Mouse (Mus musculus) heart, embryonic 15.5 days (tissue): ENCODE data around the gene Stk24. TPM values are rescaled to one million over a fixed set of nuclear protein-coding genes. Genes with fewer than 3 reads are reported as not detected.

Experiments
- ATAC-seq: fragments of 200-750 bp; cut with Nextera tagmentation; replicated peaks from 2 replicates; pipeline ENCODE4 v1.8.0; 2017; ENCODE audit warnings: low read depth, moderate TSS enrichment; ENCODE audit not compliant: insufficient number of reproducible peaks, insufficient read depth, low FRiP score
- H3K27ac ChIP-seq: fragments of 300-500 bp; sonication (generic); 2 replicates; pipeline ENCODE4 v1.5.1; 2015; ENCODE audit warnings: mild to moderate bottlenecking, inconsistent platforms
- H3K27me3 ChIP-seq: fragments of 300-500 bp; sonication (generic); 2 replicates; pipeline ENCODE4 v1.6.1; 2015; ENCODE audit warnings: inconsistent platforms
- H3K36me3 ChIP-seq: fragments of 300-500 bp; sonication (generic); 2 replicates; pipeline ENCODE4 v1.6.1; 2015; ENCODE audit warnings: mild to moderate bottlenecking, inconsistent platforms
- H3K4me1 ChIP-seq: fragments of 300-500 bp; sonication (generic); replicated peaks from 2 replicates; pipeline ENCODE4 v1.6.1; 2015; ENCODE audit warnings: inconsistent platforms
- H3K4me2 ChIP-seq: fragments of 300-500 bp; sonication (generic); 2 replicates; pipeline ENCODE4 v1.6.1; 2015; ENCODE audit warnings: inconsistent platforms, mild to moderate bottlenecking, moderate library complexity
- H3K4me3 ChIP-seq: fragments of 300-500 bp; sonication (generic); 2 replicates; pipeline ENCODE4 v1.5.1; 2015; ENCODE audit warnings: mild to moderate bottlenecking, inconsistent platforms
- H3K9ac ChIP-seq: fragments of 300-500 bp; sonication (generic); 2 replicates; pipeline ENCODE4 v1.6.1; 2015; ENCODE audit warnings: mild to moderate bottlenecking, inconsistent platforms
- H3K9me3 ChIP-seq: fragments of 300-500 bp; sonication (generic); replicated peaks from 2 replicates; pipeline ENCODE4 v1.6.1; 2016; ENCODE audit warnings: inconsistent platforms
- WGBS: fragments of 180-500 bp; shearing (Covaris S2); methylation state at CpG from one replicate; pipeline ENCODE4 v1.1.7; 2015; ENCODE audit warnings: mixed read lengths; 5-methylcytosine and 5-hydroxymethylcytosine counted together
- polyA plus RNA-seq: library from polyadenylated mRNA; unstranded; fragments of >200 nt; fragmentation: Nextera tagmentation; extraction: Ambion mirVana; gene quantifications from 2 replicates; pipeline ENCODE4 v1.2.1, GENCODE M21; 2015

Gene Stk24
- polyA plus RNA-seq, 1 experiment from 2014 or later, result 34.5 TPM

- Histone ChIP-seq H3K4me3 (no peak overlapping the region), H3K4me2 (no peak overlapping the region), H3K27me3 (no peaks in the 10 kb centered on the region), H3K4me1 (peaks cover 21% of the 10 kb centered on the region), H3K9me3 (no peaks in the 10 kb centered on the region), H3K9ac (no peak overlapping the region), H3K36me3 (0 out of 2 replicates have a peak, but pooled peaks cover 9% of the 10 kb centered on the region), H3K27ac (no peak overlapping the region)
- WGBS, result 49% methylated on average over 7 of the region's 7 CpGs
- 0 out of 2 replicates have a peak, but pooled peaks have one; percentile 32 for ATAC-seq
Measured at GRCm38 (mm10) chr14:121259789-121260188, 120.0 kb downstream of the Stk24 start.

DNA sequence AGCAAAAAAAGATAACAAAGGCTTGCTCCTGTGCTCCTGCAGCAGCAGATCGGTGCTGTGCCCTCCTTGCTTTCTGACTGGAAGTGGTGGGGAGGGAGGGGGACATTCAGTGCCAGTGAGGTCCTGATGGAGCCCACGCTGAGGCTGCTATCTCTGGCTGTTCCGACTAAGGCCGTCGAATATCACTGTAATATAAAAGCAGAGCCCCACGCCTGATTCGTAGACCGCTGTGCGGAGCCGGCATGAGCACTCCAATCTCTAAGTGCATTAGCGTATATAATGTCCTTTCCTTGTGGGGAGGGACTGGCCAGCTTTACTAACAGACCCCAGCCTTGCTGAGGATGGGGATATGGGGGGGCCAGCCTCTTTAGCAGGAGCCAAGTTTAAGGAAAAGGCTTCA lies 120.5 kb downstream of the Stk24 start:
- Histone ChIP-seq H3K9ac (no peak overlapping the region), H3K36me3 (0 out of 2 replicates have a peak, but pooled peaks cover 9% of the 10 kb centered on the region), H3K4me1 (peaks cover 16% of the 10 kb centered on the region), H3K4me2 (no peak overlapping the region), H3K27ac (no peak overlapping the region), H3K27me3 (no peaks in the 10 kb centered on the region), H3K9me3 (no peaks in the 10 kb centered on the region), H3K4me3 (no peak overlapping the region)
- WGBS, result 72% methylated on average over 11 of the region's 11 CpGs
- no peak for ATAC-seq

DNA sequence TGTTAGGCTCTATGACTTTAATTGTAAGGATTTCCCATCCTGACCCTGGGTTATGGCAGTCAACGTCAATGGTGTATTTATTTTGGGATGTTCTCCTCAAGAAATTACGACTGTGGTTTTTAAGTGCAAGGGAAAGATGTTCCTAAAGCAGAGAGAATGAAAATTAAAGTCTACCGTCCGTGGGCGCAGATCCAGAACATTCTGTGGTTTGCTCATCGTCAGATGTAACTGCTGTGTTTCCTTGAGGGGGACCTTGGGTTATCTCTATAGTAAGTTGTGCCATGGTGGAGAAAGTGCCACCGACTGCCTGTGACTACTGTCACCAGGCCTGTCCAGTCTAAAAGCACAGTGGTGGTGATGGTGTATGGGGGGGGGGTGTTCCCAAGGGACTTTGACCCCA lies 122.9 kb downstream of the Stk24 start:
- H3K27me3 ChIP-seq, result no peaks in the 10 kb centered on the region
- no peaks in the 10 kb centered on the region for H3K9me3 ChIP-seq
- 85% methylated on average over 7 of the region's 7 CpGs for WGBS
- H3K4me2 ChIP-seq, result no peak overlapping the region
- H3K9ac ChIP-seq, result no peak overlapping the region
- peaks cover 2% of the 10 kb centered on the region; the same call in 1 of the 2 replicates for H3K4me1 ChIP-seq
- H3K36me3 ChIP-seq, result 0 out of 2 replicates have a peak, but pooled peaks cover 9% of the 10 kb centered on the region
- ATAC-seq, result no peak
- H3K4me3 ChIP-seq, result no peak overlapping the region
- no peak overlapping the region for H3K27ac ChIP-seq

DNA sequence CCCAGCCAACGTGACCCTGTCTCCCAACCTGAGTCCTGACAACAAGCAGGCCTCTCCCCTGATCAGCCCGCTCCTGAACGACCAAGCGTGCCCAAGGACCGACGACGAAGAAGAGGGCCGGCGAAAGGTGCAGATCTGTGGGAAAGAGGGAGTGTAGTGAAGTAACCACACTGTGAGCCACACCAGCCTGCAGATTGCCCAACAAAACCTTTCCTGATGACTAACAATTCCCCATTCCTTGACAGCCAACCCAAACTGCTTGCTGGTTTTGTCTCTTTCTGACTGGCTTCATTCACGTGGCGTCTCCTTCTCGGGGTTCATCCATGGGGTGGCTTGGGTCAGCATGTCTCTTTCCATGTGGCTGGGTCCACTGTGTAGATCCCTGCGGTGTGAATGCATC lies 124.3 kb downstream of the Stk24 start:
- Histone ChIP-seq H3K27me3 (no peaks in the 10 kb centered on the region), H3K9me3 (no peaks in the 10 kb centered on the region), H3K27ac (no peak overlapping the region), H3K4me2 (no peak overlapping the region), H3K4me3 (no peak overlapping the region), H3K4me1 (no peaks in the 10 kb centered on the region), H3K36me3 (0 out of 2 replicates have a peak, but pooled peaks cover 9% of the 10 kb centered on the region), H3K9ac (no peak overlapping the region)
- no peak for ATAC-seq
- 79% methylated on average over 13 of the region's 13 CpGs for WGBS

DNA sequence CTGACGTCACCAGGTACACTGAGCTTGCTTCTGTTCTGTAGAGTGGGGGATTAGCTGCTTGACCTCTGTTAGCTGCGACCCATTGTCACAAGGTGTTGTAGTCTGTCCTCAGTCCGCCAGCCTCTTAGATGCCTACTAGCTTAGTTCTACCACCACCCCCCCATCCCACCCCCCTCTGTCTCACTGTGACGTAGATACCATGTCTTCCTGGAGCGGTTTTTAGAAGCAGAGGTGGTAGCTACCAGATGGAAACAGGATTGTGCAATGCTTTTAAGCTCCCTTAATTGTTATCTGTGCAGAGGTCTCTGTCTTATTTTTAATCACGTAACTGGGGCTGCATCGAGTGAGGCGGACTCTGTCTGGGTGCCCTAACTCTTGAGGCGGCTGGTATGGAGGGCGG lies 124.9 kb downstream of the Stk24 start:
- H3K27ac ChIP-seq, result no peak overlapping the region
- H3K4me3 ChIP-seq, result no peak overlapping the region
- no peak overlapping the region for H3K4me2 ChIP-seq
- H3K27me3 ChIP-seq, result no peaks in the 10 kb centered on the region
- H3K9ac ChIP-seq, result no peak overlapping the region
- ATAC-seq, result 0 out of 2 replicates have a peak, but pooled peaks have one; percentile 27
- 0 out of 2 replicates have a peak, but pooled peaks cover 9% of the 10 kb centered on the region for H3K36me3 ChIP-seq
- 80% methylated on average over 10 of the region's 10 CpGs for WGBS
- H3K4me1 ChIP-seq, result no peaks in the 10 kb centered on the region
- H3K9me3 ChIP-seq, result no peaks in the 10 kb centered on the region

GRCm38 (mm10) chr14:121252542-121252941 lies 127.3 kb downstream of the Stk24 start:
- Histone ChIP-seq H3K4me2 (no peak overlapping the region), H3K9ac (no peak overlapping the region), H3K4me3 (no peak overlapping the region), H3K36me3 (0 out of 2 replicates have a peak, but pooled peaks cover 9% of the 10 kb centered on the region), H3K27ac (no peak overlapping the region), H3K4me1 (peaks cover 7% of the 10 kb centered on the region), H3K27me3 (no peaks in the 10 kb centered on the region), H3K9me3 (no peaks in the 10 kb centered on the region)
- no peak for ATAC-seq
- WGBS, result 80% methylated on average over 10 of the region's 10 CpGs

- Histone ChIP-seq H3K4me2 (no peak overlapping the region), H3K27ac (no peak overlapping the region), H3K4me3 (no peak overlapping the region), H3K9me3 (no peaks in the 10 kb centered on the region), H3K36me3 (0 out of 2 replicates have a peak, but pooled peaks cover 9% of the 10 kb centered on the region), H3K9ac (no peak overlapping the region), H3K4me1 (peaks cover 14% of the 10 kb centered on the region), H3K27me3 (no peaks in the 10 kb centered on the region)
- no peak for ATAC-seq
- WGBS, result 69% methylated on average over 4 of the region's 4 CpGs
Measured at GRCm38 (mm10) chr14:121251708-121252107, 128.1 kb downstream of the Stk24 start.

GRCm38 (mm10) chr14:121251099-121251498 lies 128.7 kb downstream of the Stk24 start:
- H3K4me3 ChIP-seq, result no peak overlapping the region
- no peaks in the 10 kb centered on the region for H3K9me3 ChIP-seq
- no peak overlapping the region for H3K27ac ChIP-seq
- ATAC-seq, result no peak
- H3K9ac ChIP-seq, result no peak overlapping the region
- peaks cover 20% of the 10 kb centered on the region for H3K4me1 ChIP-seq
- H3K4me2 ChIP-seq, result no peak overlapping the region
- H3K27me3 ChIP-seq, result no peaks in the 10 kb centered on the region
- 73% methylated on average over 5 of the region's 5 CpGs for WGBS
- H3K36me3 ChIP-seq, result 0 out of 2 replicates have a peak, but pooled peaks cover 9% of the 10 kb centered on the region

- Histone ChIP-seq H3K4me1 (peaks cover 25% of the 10 kb centered on the region), H3K27me3 (no peaks in the 10 kb centered on the region), H3K4me2 (no peak overlapping the region), H3K27ac (peak overlapping the region; percentile 46; the same call in 1 of the 2 replicates), H3K9me3 (no peaks in the 10 kb centered on the region), H3K36me3 (peaks cover 11% of the 10 kb centered on the region; the same call in 1 of the 2 replicates), H3K4me3 (no peak overlapping the region), H3K9ac (no peak overlapping the region)
- WGBS, result 79% methylated on average over 5 of the region's 5 CpGs
- no peak for ATAC-seq
Measured at GRCm38 (mm10) chr14:121248346-121248745, 131.5 kb downstream of the Stk24 start.

- H3K9ac ChIP-seq, result no peak overlapping the region
- WGBS, result 51% methylated on average over 7 of the region's 7 CpGs
- no peak overlapping the region for H3K4me3 ChIP-seq
- H3K36me3 ChIP-seq, result peaks cover 19% of the 10 kb centered on the region
- no peak overlapping the region for H3K4me2 ChIP-seq
- no peaks in the 10 kb centered on the region for H3K27me3 ChIP-seq
- no peaks in the 10 kb centered on the region for H3K9me3 ChIP-seq
- H3K4me1 ChIP-seq, result peaks cover 25% of the 10 kb centered on the region
- no peak for ATAC-seq
- peak overlapping the region; percentile 45 for H3K27ac ChIP-seq
Measured at GRCm38 (mm10) chr14:121247287-121247686, 132.5 kb downstream of the Stk24 start.

DNA sequence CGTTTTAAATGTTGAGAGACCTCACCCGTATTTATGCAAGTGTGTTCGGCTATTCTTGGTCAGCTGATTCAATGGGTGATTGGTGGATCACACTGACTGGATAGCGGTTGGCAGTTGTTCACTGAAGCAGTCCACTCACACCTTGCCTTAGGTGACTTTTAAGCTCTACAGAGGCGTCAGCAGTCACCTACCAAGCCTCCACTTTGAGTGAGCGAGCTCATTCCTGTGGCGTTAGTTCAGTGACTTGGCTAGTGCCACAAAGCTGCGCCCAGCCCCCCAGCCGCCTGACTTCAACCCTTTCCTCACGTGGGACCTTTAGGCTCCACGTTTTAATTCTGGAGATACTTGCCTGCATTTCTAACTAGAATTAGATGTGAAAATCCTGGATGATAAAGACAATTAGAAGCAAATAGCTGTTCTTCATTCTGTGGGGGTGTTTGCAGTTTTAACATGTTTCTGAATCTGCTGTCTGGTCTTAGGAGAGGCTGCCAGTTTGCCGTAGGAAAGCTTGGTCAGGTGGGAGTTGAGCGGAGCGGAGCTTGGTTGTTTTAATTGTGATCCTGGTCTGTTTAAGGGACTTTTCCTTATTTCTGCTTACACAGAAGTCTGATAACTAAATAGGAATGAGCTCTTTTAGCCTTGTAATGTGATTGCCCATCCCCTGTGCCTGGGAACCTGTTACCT lies 133.6 kb downstream of the Stk24 start:
- Histone ChIP-seq H3K27ac (peak overlapping the region; percentile 45), H3K4me3 (no peak overlapping the region), H3K36me3 (peaks cover 25% of the 10 kb centered on the region), H3K9ac (no peak overlapping the region), H3K4me2 (no peak overlapping the region), H3K4me1 (peaks cover 25% of the 10 kb centered on the region), H3K27me3 (no peaks in the 10 kb centered on the region), H3K9me3 (no peaks in the 10 kb centered on the region)
- ATAC-seq, result 0 out of 2 replicates have a peak, but pooled peaks have one; percentile 20
- WGBS, result 37% methylated on average over 14 of the region's 14 CpGs

GRCm38 (mm10) chr14:121244104-121244503 lies 135.7 kb downstream of the Stk24 start:
- Histone ChIP-seq H3K9ac (no peak overlapping the region), H3K9me3 (no peaks in the 10 kb centered on the region), H3K4me2 (no peak overlapping the region), H3K4me1 (peaks cover 25% of the 10 kb centered on the region), H3K4me3 (no peak overlapping the region), H3K27me3 (no peaks in the 10 kb centered on the region), H3K27ac (no peak overlapping the region), H3K36me3 (peaks cover 38% of the 10 kb centered on the region)
- ATAC-seq, result no peak
- 92% methylated on average over 15 of the region's 15 CpGs for WGBS
